Mouse (Mus musculus): ENCODE results near the gene Aldh1a2.

Aldh1a2 gene

GRCm38 (mm10) chr9:71289810-71290209 lies 74.2 kb downstream of the Aldh1a2 start:
- DNase-seq (ENCODE audit: low spot score): no peak

- DNase-seq (ENCODE audit: low spot score): no peak
Measured at GRCm38 (mm10) chr9:71290730-71291129, 75.1 kb downstream of the Aldh1a2 start.

GRCm38 (mm10) chr9:71295501-71295900 lies 79.9 kb downstream of the Aldh1a2 start:
- DNase-seq (ENCODE audit: low spot score): no peak

GRCm38 (mm10) chr9:71303594-71303993 lies 88.0 kb downstream of the Aldh1a2 start:
- DNase-seq (ENCODE audit: low spot score): no peak

GRCm38 (mm10) chr9:71307106-71307789 lies 91.7 kb downstream of the Aldh1a2 start:
- DNase-seq (ENCODE audit: low spot score): no peak

GRCm38 (mm10) chr9:71315960-71316359 lies 100.4 kb downstream of the Aldh1a2 start:
- DNase-seq (ENCODE audit: low spot score): no peak

GRCm38 (mm10) chr9:71317096-71317920 lies 101.7 kb downstream of the Aldh1a2 start:
- DNase-seq (ENCODE audit: low spot score): no peak

- no peak for DNase-seq (ENCODE audit: low spot score)
Measured at GRCm38 (mm10) chr9:71317921-71318241, 102.3 kb downstream of the Aldh1a2 start.

GRCm38 (mm10) chr9:71319776-71320175 lies 104.2 kb downstream of the Aldh1a2 start:
- no peak for DNase-seq (ENCODE audit: low spot score)

GRCm38 (mm10) chr9:71320246-71321155 lies 104.9 kb downstream of the Aldh1a2 start:
- peak; percentile 46 for DNase-seq (ENCODE audit: low spot score)

GRCm38 (mm10) chr9:71321436-71321835 lies 105.8 kb downstream of the Aldh1a2 start:
- no peak for DNase-seq (ENCODE audit: low spot score)

GRCm38 (mm10) chr9:71321871-71322270 lies 106.3 kb downstream of the Aldh1a2 start:
- DNase-seq (ENCODE audit: low spot score): no peak

GRCm38 (mm10) chr9:71323303-71323952 lies 107.8 kb downstream of the Aldh1a2 start:
- DNase-seq (ENCODE audit: low spot score): no peak

- DNase-seq (ENCODE audit: low spot score): no peak
Measured at GRCm38 (mm10) chr9:71324060-71324459, 108.5 kb downstream of the Aldh1a2 start.

- no peak for DNase-seq (ENCODE audit: low spot score)
Measured at GRCm38 (mm10) chr9:71326261-71326660, 110.7 kb downstream of the Aldh1a2 start.

GRCm38 (mm10) chr9:71331661-71332060 lies 116.1 kb downstream of the Aldh1a2 start:
- DNase-seq (ENCODE audit: low spot score): no peak

GRCm38 (mm10) chr9:71336674-71337073 lies 121.1 kb downstream of the Aldh1a2 start:
- DNase-seq (ENCODE audit: low spot score): no peak

GRCm38 (mm10) chr9:71337425-71337824 lies 121.8 kb downstream of the Aldh1a2 start:
- DNase-seq (ENCODE audit: low spot score): peak; percentile 61

- no peak for DNase-seq (ENCODE audit: low spot score)
Measured at GRCm38 (mm10) chr9:71340116-71340515, 124.5 kb downstream of the Aldh1a2 start.
